Mouse (Mus musculus): ENCODE data around the gene Trp53bp2.

- TF ChIP-seq CTCF (IDR thresholded peaks at IDR 0.05; ENCODE audit: extremely low read depth, insufficient read length, insufficient replicate concordance, low read depth, low read length): no peak
- no peak for TF ChIP-seq POLR2A (IDR thresholded peaks at IDR 0.05; ENCODE audit: low read depth, low read length)
These were observed 57.0 kb downstream of the Trp53bp2 start for GRCm38 (mm10) chr1:182465978-182466377.

All from small intestine, adult 2 months (tissue).